Mouse (Mus musculus) MEL (cell line): ENCODE results near the gene Morc2a.
"Not testable (repeated sequence)": the region's sequence is repeated elsewhere in the genome, so short reads cannot be mapped to it uniquely, and the experiment has no call there.

Source experiments
- BHLHE40 ChIP-seq: IDR thresholded peaks from 2 replicates; pipeline ENCODE4 v1.6.1; 2012; ENCODE audit warnings: low read depth, mild to moderate bottlenecking, inconsistent platforms, low read length, improper control_type of control experiment, borderline replicate concordance
- CHD2 ChIP-seq: IDR thresholded peaks from 2 replicates; pipeline ENCODE4 v1.6.1; 2011; ENCODE audit warnings: low read length, improper control_type of control experiment
- CTCF ChIP-seq, 3 experiments: IDR thresholded peaks in 2 of 3; conservative IDR thresholded peaks in 1 of 3; 2 replicates each; pipeline ENCODE4 v1.5.1; 2011 to 2012; ENCODE audit warnings: low read length in 3 of 3, low read depth in 2 of 3, mild to moderate bottlenecking in 2 of 3, improper control_type of control experiment in 1 of 3, inconsistent platforms in 1 of 3, mixed read lengths in 1 of 3, moderate library complexity in 1 of 3; ENCODE audit not compliant: control insufficient read depth in 1 of 3, insufficient read depth in 1 of 3, poor library complexity in 1 of 3, severe bottlenecking in 1 of 3
- E2F4 ChIP-seq: IDR thresholded peaks from 2 replicates; pipeline ENCODE4 v1.6.1; 2011; ENCODE audit warnings: low read depth, low read length, improper control_type of control experiment, borderline replicate concordance
- EP300 ChIP-seq, 2 experiments: IDR thresholded peaks; 2 replicates each; pipeline ENCODE4 v1.6.1; 2011; ENCODE audit warnings: improper control_type of control experiment in 2 of 2, low read length in 2 of 2, low read depth in 1 of 2, mild to moderate bottlenecking in 1 of 2
- GABPA ChIP-seq: IDR thresholded peaks from 2 replicates; pipeline ENCODE4 v1.6.1; 2012; ENCODE audit warnings: low read depth, mild to moderate bottlenecking, inconsistent platforms, low read length, improper control_type of control experiment, moderate library complexity
- GATA1 ChIP-seq: IDR thresholded peaks from 2 replicates; pipeline ENCODE4 v1.6.1; 2011; ENCODE audit warnings: low read depth, low read length, improper control_type of control experiment
- JUND ChIP-seq: IDR thresholded peaks from 2 replicates; pipeline ENCODE4 v1.6.1; 2011; ENCODE audit warnings: low read depth, mild to moderate bottlenecking, improper control_type of control experiment, low read length
- MAFK ChIP-seq: IDR thresholded peaks from 2 replicates; pipeline ENCODE4 v1.6.1; 2011; ENCODE audit warnings: low read depth, mild to moderate bottlenecking, low read length, improper control_type of control experiment, borderline replicate concordance
- NELFE ChIP-seq: IDR thresholded peaks from 2 replicates; pipeline ENCODE4 v1.6.1; 2011; ENCODE audit warnings: low read depth, low read length, improper control_type of control experiment
- POLR2A ChIP-seq, 2 experiments: IDR thresholded peaks; 2 replicates each; pipeline ENCODE4 v1.6.1; 2011 to 2012; ENCODE audit warnings: low read length in 2 of 2, mild to moderate bottlenecking in 2 of 2, control low read depth in 1 of 2, improper control_type of control experiment in 1 of 2, low read depth in 1 of 2, moderate library complexity in 1 of 2; ENCODE audit not compliant: control insufficient read depth in 1 of 2, insufficient read depth in 1 of 2, poor library complexity in 1 of 2
- POLR2AphosphoS2 ChIP-seq: IDR thresholded peaks from 2 replicates; pipeline ENCODE4 v1.6.1; 2011; ENCODE audit warnings: low read length, improper control_type of control experiment
- POLR2AphosphoS5 ChIP-seq: IDR thresholded peaks from 2 replicates; pipeline ENCODE4 v1.6.1; 2012; ENCODE audit warnings: low read depth, borderline replicate concordance, mild to moderate bottlenecking, inconsistent platforms, low read length, moderate library complexity, mixed read lengths
- ZKSCAN1 ChIP-seq: IDR thresholded peaks from 2 replicates; pipeline ENCODE4 v1.6.1; 2012; ENCODE audit warnings: low read depth, mild to moderate bottlenecking, inconsistent platforms, low read length, improper control_type of control experiment, moderate library complexity

- TF ChIP-seq E2F4; POLR2A (IDR thresholded peaks at IDR 0.05; ENCODE audit: control insufficient read depth in 1 of 2, insufficient read depth in 1 of 2, low read depth in 1 of 2, low read length in 2 of 2, poor library complexity in 1 of 2); JUND; MAFK; GABPA; ZKSCAN1; NELFE; EP300 (IDR thresholded peaks at IDR 0.05; ENCODE audit: low read depth in 1 of 2, low read length in 2 of 2); CHD2; POLR2AphosphoS5; POLR2AphosphoS2; BHLHE40; GATA1: not testable (repeated sequence)
- peak in 2 of 3 experiments; percentile 47 to 71; a peak in 4 of 6 replicates for TF ChIP-seq CTCF (IDR thresholded peaks at IDR 0.05 in 2 of 3, conservative IDR thresholded peaks at IDR 0.05 in 1 of 3; ENCODE audit: control insufficient read depth in 1 of 3, insufficient read depth in 1 of 3, low read depth in 2 of 3, low read length in 3 of 3, poor library complexity in 1 of 3, severe bottlenecking in 1 of 3)
Observed at GRCm38 (mm10) chr11:3602687-3603086, 46.3 kb upstream of the Morc2a start.
